Mouse (Mus musculus): Measurements from ENCODE around the gene Gm9573. TPM values are rescaled to one million over a fixed set of nuclear protein-coding genes. Genes with fewer than 3 reads are reported as not detected.
A peak's percentile ranks its signal among the peaks of the same experiment; 100 is the strongest.

Gm9573 gene
- polyA plus RNA-seq, 1 experiment from 2014 or later: not detected

- no peak overlapping the region for H3K4me2 ChIP-seq (ENCODE audit: low read depth, low read length)
These were observed 26.6 kb upstream of the Gm9573 start for GRCm38 (mm10) chr17:35653086-35653485.

DNA sequence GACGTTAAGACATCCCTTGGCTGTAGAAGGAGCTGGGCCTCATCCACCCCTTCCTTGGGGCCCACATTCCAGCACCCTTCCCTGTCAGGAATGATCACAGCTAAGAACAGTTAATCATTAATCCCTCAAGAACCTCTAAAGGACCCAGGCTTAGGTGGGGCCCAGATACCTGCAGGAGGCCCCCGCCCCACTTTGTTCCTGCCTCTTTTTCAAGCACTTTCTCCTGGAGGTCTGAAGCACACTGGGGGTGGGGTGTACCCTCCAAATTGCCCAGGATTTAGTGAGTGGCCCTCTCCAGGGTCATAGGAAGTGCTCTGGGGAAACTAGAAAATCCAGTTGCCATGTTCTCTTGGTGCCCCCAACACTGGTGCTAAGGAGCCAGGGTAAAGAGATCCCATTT, 23.0 kb upstream of the Gm9573 start:
- Histone ChIP-seq H3K4me3 (ENCODE audit: low read depth, low read length) (no peak overlapping the region), H3K36me3 (replicated peaks; ENCODE audit: control insufficient read depth, insufficient read depth, low read depth, low read length) (no peaks in the 10 kb centered on the region), H3K4me1 (ENCODE audit: control insufficient read depth, insufficient read depth, low read length) (no peaks in the 10 kb centered on the region), H3K9me3 (replicated peaks; ENCODE audit: control insufficient read depth, low read length) (no peaks in the 10 kb centered on the region), H3K27me3 (ENCODE audit: control insufficient read depth, insufficient read depth, low read length) (no peaks in the 10 kb centered on the region), H3K9ac (replicated peaks; ENCODE audit: low read length) (no peak overlapping the region), H3K27ac (replicated peaks; ENCODE audit: low read depth, low read length) (no peak overlapping the region), H3K4me2 (ENCODE audit: low read depth, low read length) (no peak overlapping the region)
- no peak for DNase-seq (ENCODE audit: low spot score)
- 78% methylated on average over 2 of the region's 2 CpGs for whole genome bisulfite sequencing
- no peak for ATAC-seq (replicated peaks; ENCODE audit: insufficient number of reproducible peaks, low FRiP score, low TSS enrichment, low read depth)

More at GRCm38 (mm10) chr17:35653086-35653485, 26.6 kb upstream of the Gm9573 start:
- Histone ChIP-seq H3K9ac (replicated peaks; ENCODE audit: low read length) (no peak overlapping the region), H3K9me3 (replicated peaks; ENCODE audit: control insufficient read depth, low read length) (no peaks in the 10 kb centered on the region), H3K36me3 (replicated peaks; ENCODE audit: control insufficient read depth, insufficient read depth, low read depth, low read length) (no peaks in the 10 kb centered on the region; the same call in 1 of the 2 replicates), H3K4me1 (ENCODE audit: control insufficient read depth, insufficient read depth, low read length) (no peaks in the 10 kb centered on the region), H3K27ac (replicated peaks; ENCODE audit: low read depth, low read length) (no peak overlapping the region), H3K27me3 (ENCODE audit: control insufficient read depth, insufficient read depth, low read length) (no peaks in the 10 kb centered on the region), H3K4me3 (ENCODE audit: low read depth, low read length) (no peak overlapping the region)
- ATAC-seq (replicated peaks; ENCODE audit: insufficient number of reproducible peaks, low FRiP score, low TSS enrichment, low read depth): no peak
- 68% methylated on average over 2 of the region's 2 CpGs for WGBS
- no peak for DNase-seq (ENCODE audit: low spot score)

DNA sequence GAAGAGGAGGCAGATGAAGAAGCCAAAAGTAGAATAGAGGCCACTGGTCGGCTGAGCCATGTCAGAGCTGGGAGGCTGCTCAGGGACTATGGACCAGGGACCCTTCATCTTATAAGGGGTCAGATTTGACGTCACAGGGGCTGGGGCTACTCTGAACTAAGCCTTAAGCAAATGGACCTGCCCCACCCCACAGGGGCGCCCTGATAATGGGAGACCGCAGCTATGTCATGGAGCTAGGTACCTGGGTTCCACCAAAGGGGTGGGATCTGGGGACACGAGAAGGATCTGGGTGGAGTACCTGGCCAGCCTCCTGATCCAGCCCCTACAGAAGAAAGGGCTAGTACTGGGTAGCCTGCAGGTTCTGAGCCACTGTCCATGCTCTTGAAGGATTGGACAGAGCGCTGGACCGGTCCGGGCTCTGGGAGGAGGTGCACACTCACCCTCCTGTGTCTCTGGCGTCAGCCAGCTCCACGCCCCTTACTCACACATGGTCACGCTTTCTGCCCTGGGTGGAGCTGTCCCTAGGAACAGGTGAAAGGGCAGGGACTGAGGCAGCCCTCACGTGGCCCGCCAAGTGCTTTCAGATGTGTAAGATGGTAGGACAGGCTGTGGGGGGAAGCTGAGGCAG, 17.3 kb upstream of the Gm9573 start, which contains the start of gene Mucl3:
TSS of gene Mucl3 (minus strand) at position 87 of the 628 bp plus-strand sequence.
- 79% methylated on average over 13 of the region's 13 CpGs for WGBS
- H3K9ac ChIP-seq (replicated peaks; ENCODE audit: low read length): no peak within 1 kb of the TSS
- H3K4me1 ChIP-seq (ENCODE audit: control insufficient read depth, insufficient read depth, low read length): no peaks in the 10 kb centered on the region
- no peak within 1 kb of the TSS for H3K4me3 ChIP-seq (ENCODE audit: low read depth, low read length)
- no peak for ATAC-seq (replicated peaks; ENCODE audit: insufficient number of reproducible peaks, low FRiP score, low TSS enrichment, low read depth)
- H3K27ac ChIP-seq (replicated peaks; ENCODE audit: low read depth, low read length): no peak within 1 kb of the TSS
- no peak within 1 kb of the TSS for H3K4me2 ChIP-seq (ENCODE audit: low read depth, low read length)
- H3K27me3 ChIP-seq (ENCODE audit: control insufficient read depth, insufficient read depth, low read length): no peaks in the 10 kb centered on the region
- no peaks in the 10 kb centered on the region for H3K9me3 ChIP-seq (replicated peaks; ENCODE audit: control insufficient read depth, low read length)
- DNase-seq (ENCODE audit: low spot score): no peak
- no peaks in the 10 kb centered on the region for H3K36me3 ChIP-seq (replicated peaks; ENCODE audit: control insufficient read depth, insufficient read depth, low read depth, low read length)

DNA sequence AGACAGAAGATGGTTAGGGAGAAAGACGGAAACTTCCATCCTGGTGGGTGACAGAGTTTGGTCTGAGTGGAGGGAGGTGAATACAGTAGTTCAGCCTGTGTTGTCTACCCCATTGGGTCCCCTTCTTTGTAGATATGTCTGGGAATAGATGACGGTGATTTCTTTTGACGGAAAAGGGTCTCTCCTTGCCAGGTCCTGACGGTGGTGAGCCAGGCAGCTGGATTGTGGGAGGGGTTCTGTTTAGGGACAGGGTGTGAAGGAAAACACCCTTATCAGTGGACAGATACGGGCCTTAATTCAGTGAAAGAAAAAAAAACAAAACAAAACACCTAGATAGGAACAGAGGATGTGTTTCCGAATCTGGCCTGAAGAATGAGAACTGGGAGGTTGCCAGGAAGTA, 12.9 kb upstream of the Gm9573 start:
- DNase-seq (ENCODE audit: low spot score) (no peak), ATAC-seq (replicated peaks; ENCODE audit: insufficient number of reproducible peaks, low FRiP score, low TSS enrichment, low read depth) (no peak)
- Histone ChIP-seq H3K9me3 (replicated peaks; ENCODE audit: control insufficient read depth, low read length) (no peaks in the 10 kb centered on the region), H3K4me1 (ENCODE audit: control insufficient read depth, insufficient read depth, low read length) (no peaks in the 10 kb centered on the region), H3K4me3 (ENCODE audit: low read depth, low read length) (no peak overlapping the region), H3K36me3 (replicated peaks; ENCODE audit: control insufficient read depth, insufficient read depth, low read depth, low read length) (no peaks in the 10 kb centered on the region), H3K27me3 (ENCODE audit: control insufficient read depth, insufficient read depth, low read length) (peaks cover 3% of the 10 kb centered on the region; the same call in 1 of the 2 replicates), H3K27ac (replicated peaks; ENCODE audit: low read depth, low read length) (no peak overlapping the region), H3K9ac (replicated peaks; ENCODE audit: low read length) (no peak overlapping the region), H3K4me2 (ENCODE audit: low read depth, low read length) (no peak overlapping the region)
- WGBS: 89% methylated on average over 6 of the region's 6 CpGs

DNA sequence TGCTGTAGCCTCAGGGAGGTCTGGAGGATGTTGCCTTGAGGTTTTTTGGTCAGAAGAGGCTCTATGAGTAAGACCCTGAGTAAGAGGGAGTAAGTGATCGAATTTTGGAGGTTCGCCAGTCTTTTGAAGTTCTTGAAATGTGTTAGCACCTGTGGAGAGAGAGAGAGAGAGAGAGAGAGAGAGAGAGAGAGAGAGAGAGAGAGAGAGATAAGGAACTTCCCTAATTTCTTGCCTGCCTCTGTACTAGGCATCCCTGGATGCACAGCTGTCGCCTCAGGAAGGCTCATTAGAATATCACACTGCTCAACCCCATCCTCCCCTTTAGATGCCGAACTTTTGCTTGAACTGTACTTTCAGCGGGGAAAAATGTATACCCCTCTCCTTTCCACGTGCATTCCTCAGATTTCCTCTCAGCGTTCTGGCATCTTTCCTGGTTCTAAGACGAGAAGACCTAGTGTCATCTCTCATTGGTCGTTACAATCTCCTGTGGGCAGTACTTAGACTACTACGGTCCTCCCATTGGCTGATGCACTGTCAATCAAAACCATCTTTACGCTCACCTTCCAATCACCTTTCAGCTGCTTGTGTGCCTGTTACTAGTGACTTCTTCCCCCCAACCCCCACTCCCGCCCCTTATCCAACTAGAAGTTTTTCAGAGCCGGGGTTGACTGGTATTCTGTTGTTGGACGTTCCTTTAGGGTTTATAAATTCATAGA, 12.2 kb upstream of the Gm9573 start:
- no peaks in the 10 kb centered on the region for H3K4me1 ChIP-seq (ENCODE audit: control insufficient read depth, insufficient read depth, low read length)
- no peaks in the 10 kb centered on the region for H3K9me3 ChIP-seq (replicated peaks; ENCODE audit: control insufficient read depth, low read length)
- H3K4me2 ChIP-seq (ENCODE audit: low read depth, low read length): 0 out of 2 replicates have a peak overlapping the region, but pooled peaks have one; percentile 19
- no peak overlapping the region for H3K27ac ChIP-seq (replicated peaks; ENCODE audit: low read depth, low read length)
- H3K9ac ChIP-seq (replicated peaks; ENCODE audit: low read length): no peak overlapping the region
- H3K36me3 ChIP-seq (replicated peaks; ENCODE audit: control insufficient read depth, insufficient read depth, low read depth, low read length): no peaks in the 10 kb centered on the region
- no peak overlapping the region for H3K4me3 ChIP-seq (ENCODE audit: low read depth, low read length)
- DNase-seq (ENCODE audit: low spot score) (peak; percentile 81), ATAC-seq (replicated peaks; ENCODE audit: insufficient number of reproducible peaks, low FRiP score, low TSS enrichment, low read depth) (peak; percentile 70; the same call in 1 of the 2 replicates)
- 28% methylated on average over 14 of the region's 14 CpGs for WGBS
- H3K27me3 ChIP-seq (ENCODE audit: control insufficient read depth, insufficient read depth, low read length): peaks cover 3% of the 10 kb centered on the region; the same call in 1 of the 2 replicates

GRCm38 (mm10) chr17:35636363-35636762, 9.9 kb upstream of the Gm9573 start:
- Histone ChIP-seq H3K4me2 (ENCODE audit: low read depth, low read length) (no peak overlapping the region), H3K9me3 (replicated peaks; ENCODE audit: control insufficient read depth, low read length) (no peaks in the 10 kb centered on the region), H3K36me3 (replicated peaks; ENCODE audit: control insufficient read depth, insufficient read depth, low read depth, low read length) (no peaks in the 10 kb centered on the region), H3K27ac (replicated peaks; ENCODE audit: low read depth, low read length) (no peak overlapping the region), H3K27me3 (ENCODE audit: control insufficient read depth, insufficient read depth, low read length) (peaks cover 3% of the 10 kb centered on the region; the same call in 1 of the 2 replicates), H3K4me1 (ENCODE audit: control insufficient read depth, insufficient read depth, low read length) (no peaks in the 10 kb centered on the region), H3K9ac (replicated peaks; ENCODE audit: low read length) (no peak overlapping the region), H3K4me3 (ENCODE audit: low read depth, low read length) (no peak overlapping the region)
- peak; percentile 28 for DNase-seq (ENCODE audit: low spot score)
- no peak for ATAC-seq (replicated peaks; ENCODE audit: insufficient number of reproducible peaks, low FRiP score, low TSS enrichment, low read depth)
- WGBS: 36% methylated on average over 5 of the region's 5 CpGs

GRCm38 (mm10) chr17:35635699-35636111, 9.3 kb upstream of the Gm9573 start:
- peak; percentile 85 for DNase-seq (ENCODE audit: low spot score)
- H3K4me3 ChIP-seq (ENCODE audit: low read depth, low read length): peak overlapping the region; percentile 21
- H3K27me3 ChIP-seq (ENCODE audit: control insufficient read depth, insufficient read depth, low read length): peaks cover 3% of the 10 kb centered on the region; the same call in 1 of the 2 replicates
- H3K4me1 ChIP-seq (ENCODE audit: control insufficient read depth, insufficient read depth, low read length): no peaks in the 10 kb centered on the region
- H3K9ac ChIP-seq (replicated peaks; ENCODE audit: low read length): no peak overlapping the region; the same call in 1 of the 2 replicates
- ATAC-seq (replicated peaks; ENCODE audit: insufficient number of reproducible peaks, low FRiP score, low TSS enrichment, low read depth): no peak
- WGBS: 3% methylated on average over 15 of the region's 15 CpGs
- H3K4me2 ChIP-seq (ENCODE audit: low read depth, low read length): peak overlapping the region; percentile 52
- no peak overlapping the region for H3K27ac ChIP-seq (replicated peaks; ENCODE audit: low read depth, low read length)
- H3K36me3 ChIP-seq (replicated peaks; ENCODE audit: control insufficient read depth, insufficient read depth, low read depth, low read length): no peaks in the 10 kb centered on the region
- no peaks in the 10 kb centered on the region for H3K9me3 ChIP-seq (replicated peaks; ENCODE audit: control insufficient read depth, low read length)

- ATAC-seq (replicated peaks; ENCODE audit: insufficient number of reproducible peaks, low FRiP score, low TSS enrichment, low read depth) (no peak), DNase-seq (ENCODE audit: low spot score) (no peak)
- H3K27ac ChIP-seq (replicated peaks; ENCODE audit: low read depth, low read length): no peak overlapping the region
- no peak overlapping the region for H3K4me2 ChIP-seq (ENCODE audit: low read depth, low read length)
- no peaks in the 10 kb centered on the region for H3K36me3 ChIP-seq (replicated peaks; ENCODE audit: control insufficient read depth, insufficient read depth, low read depth, low read length)
- H3K4me3 ChIP-seq (ENCODE audit: low read depth, low read length): no peak overlapping the region
- peaks cover 3% of the 10 kb centered on the region; the same call in 1 of the 2 replicates for H3K27me3 ChIP-seq (ENCODE audit: control insufficient read depth, insufficient read depth, low read length)
- H3K9me3 ChIP-seq (replicated peaks; ENCODE audit: control insufficient read depth, low read length): no peaks in the 10 kb centered on the region
- no peaks in the 10 kb centered on the region for H3K4me1 ChIP-seq (ENCODE audit: control insufficient read depth, insufficient read depth, low read length)
- 71% methylated on average over 3 of the region's 3 CpGs for WGBS
- H3K9ac ChIP-seq (replicated peaks; ENCODE audit: low read length): no peak overlapping the region
These were observed 8.8 kb upstream of the Gm9573 start for GRCm38 (mm10) chr17:35635202-35635601.
